Mouse (Mus musculus): ENCODE measurements around the gene Pogz.

- no peak for TF ChIP-seq CTCF (IDR thresholded peaks at IDR 0.05; ENCODE audit: insufficient read depth, low read length)
- TF ChIP-seq POLR2A (IDR thresholded peaks at IDR 0.05; ENCODE audit: borderline replicate concordance, extremely low read depth, low read depth, low read length) = no peak
These were observed 81.5 kb downstream of the Pogz start for GRCm38 (mm10) chr3:94918845-94919244.

All from lung, adult 2 months (tissue).